Mouse (Mus musculus): ENCODE results near the gene Gm17545. TPM values are rescaled to one million over a fixed set of nuclear protein-coding genes. Genes with fewer than 3 reads are reported as not detected.

The Gm17545 gene
- polyA plus RNA-seq, 1 experiment from 2014 or later, result not detected

DNA sequence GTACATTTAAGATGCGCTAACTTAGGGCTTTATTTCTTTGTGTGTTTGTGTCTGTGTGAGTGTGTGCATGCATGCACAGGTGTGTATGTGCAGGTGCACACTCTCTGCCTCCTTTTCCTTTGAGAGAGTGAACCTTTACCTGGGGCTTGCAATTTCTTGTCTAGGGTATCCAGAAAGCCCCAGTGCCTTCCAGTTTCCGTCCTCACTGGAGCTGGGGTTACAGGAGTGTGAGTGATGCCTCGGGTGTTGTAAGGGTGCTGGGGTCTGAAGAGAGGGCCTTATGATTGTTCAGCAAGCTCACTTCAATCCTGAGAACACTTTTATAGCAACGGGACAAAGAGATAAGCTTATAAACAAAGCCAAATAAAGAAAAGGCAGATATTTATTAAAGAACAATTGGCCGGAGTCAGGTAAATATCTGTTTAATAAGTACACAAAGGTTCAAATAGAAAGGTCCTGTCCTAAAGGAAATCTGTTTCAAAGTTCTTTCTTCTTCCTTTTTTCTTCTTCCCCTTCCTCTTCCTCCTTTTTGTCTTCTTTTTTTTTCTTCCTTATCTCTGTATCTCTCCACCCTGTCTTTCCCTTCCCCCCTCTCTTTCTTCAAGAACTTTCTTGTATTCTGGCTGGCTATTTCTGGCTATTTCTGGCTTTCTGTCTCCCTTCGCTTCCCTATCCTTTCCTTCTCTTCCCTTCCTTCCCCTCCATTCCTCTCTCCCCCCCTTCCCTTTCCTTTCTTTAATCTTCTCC is 43.1 kb downstream of the Gm17545 start:
- no peaks in the 10 kb centered on the region for H3K4me1 ChIP-seq (replicated peaks; ENCODE audit: control insufficient read depth, insufficient read depth, low read length)
- no peak overlapping the region for H3K9ac ChIP-seq (replicated peaks; ENCODE audit: low read depth, low read length)
- H3K9me3 ChIP-seq (ENCODE audit: control insufficient read depth, low read length), result no peaks in the 10 kb centered on the region
- ATAC-seq, result no peak
- H3K27ac ChIP-seq (ENCODE audit: low read length), result no peak overlapping the region
- H3K4me2 ChIP-seq (ENCODE audit: low read length), result no peak overlapping the region
- no peaks in the 10 kb centered on the region for H3K36me3 ChIP-seq (ENCODE audit: control insufficient read depth, insufficient read depth)
- 85% methylated on average over 6 of the region's 6 CpGs for WGBS
- H3K4me3 ChIP-seq (replicated peaks; ENCODE audit: low read length), result no peak overlapping the region
- H3K27me3 ChIP-seq (replicated peaks; ENCODE audit: control insufficient read depth, insufficient read depth, low read length), result no peaks in the 10 kb centered on the region

DNA sequence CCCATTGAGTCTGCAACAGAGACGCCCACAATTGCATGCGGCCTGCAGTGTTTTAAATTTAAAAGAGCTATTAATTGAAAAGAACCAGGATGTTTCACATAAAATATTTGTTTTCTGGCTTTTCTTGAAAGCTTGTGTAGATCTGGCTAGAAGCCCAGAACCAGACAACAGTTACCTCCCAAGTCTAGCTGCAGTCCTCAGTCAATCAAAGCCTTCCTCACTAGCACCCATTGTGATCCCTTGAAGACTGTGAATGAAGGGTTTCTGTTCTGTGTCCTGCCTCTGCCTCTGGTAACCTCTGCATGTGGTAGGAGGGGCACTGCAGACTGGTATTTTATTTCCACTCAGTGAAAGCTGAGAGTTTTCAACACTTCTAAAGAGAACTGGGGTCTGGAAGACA is 48.9 kb downstream of the Gm17545 start:
- Histone ChIP-seq H3K27me3 (replicated peaks; ENCODE audit: control insufficient read depth, insufficient read depth, low read length) (no peaks in the 10 kb centered on the region), H3K27ac (ENCODE audit: low read length) (no peak overlapping the region), H3K4me1 (replicated peaks; ENCODE audit: control insufficient read depth, insufficient read depth, low read length) (peaks cover 4% of the 10 kb centered on the region), H3K4me3 (replicated peaks; ENCODE audit: low read length) (no peak overlapping the region), H3K9me3 (ENCODE audit: control insufficient read depth, low read length) (no peaks in the 10 kb centered on the region), H3K4me2 (ENCODE audit: low read length) (no peak overlapping the region), H3K36me3 (ENCODE audit: control insufficient read depth, insufficient read depth) (no peaks in the 10 kb centered on the region), H3K9ac (replicated peaks; ENCODE audit: low read depth, low read length) (no peak overlapping the region)
- no peak for ATAC-seq
- 20% methylated on average over 2 of the region's 2 CpGs for WGBS

DNA sequence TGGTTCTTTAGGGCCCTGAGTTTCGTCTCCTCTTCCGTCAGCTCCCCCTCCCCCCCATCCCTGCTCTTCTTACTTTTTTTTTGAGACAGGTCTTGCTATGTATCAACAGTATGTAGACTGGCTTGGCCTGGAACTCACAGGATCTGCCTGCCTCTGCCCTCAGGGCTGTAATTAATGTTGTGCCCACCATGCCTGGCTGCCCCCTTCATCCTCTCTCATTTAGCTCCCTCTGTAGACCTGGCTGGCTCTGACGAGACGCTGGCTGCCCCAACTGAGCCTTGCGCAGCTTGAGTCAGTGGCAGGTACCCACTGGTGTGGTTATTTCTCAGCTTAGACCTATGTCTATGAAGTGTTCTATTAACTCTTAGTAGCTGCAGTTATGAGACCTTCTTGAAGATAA is 49.5 kb downstream of the Gm17545 start:
- WGBS, result 74% methylated on average over 5 of the region's 5 CpGs
- Histone ChIP-seq H3K9ac (replicated peaks; ENCODE audit: low read depth, low read length) (no peak overlapping the region), H3K9me3 (ENCODE audit: control insufficient read depth, low read length) (no peaks in the 10 kb centered on the region), H3K27ac (ENCODE audit: low read length) (no peak overlapping the region), H3K36me3 (ENCODE audit: control insufficient read depth, insufficient read depth) (no peaks in the 10 kb centered on the region), H3K4me1 (replicated peaks; ENCODE audit: control insufficient read depth, insufficient read depth, low read length) (peaks cover 4% of the 10 kb centered on the region), H3K4me3 (replicated peaks; ENCODE audit: low read length) (no peak overlapping the region), H3K27me3 (replicated peaks; ENCODE audit: control insufficient read depth, insufficient read depth, low read length) (no peaks in the 10 kb centered on the region), H3K4me2 (ENCODE audit: low read length) (no peak overlapping the region)
- ATAC-seq, result no peak

DNA sequence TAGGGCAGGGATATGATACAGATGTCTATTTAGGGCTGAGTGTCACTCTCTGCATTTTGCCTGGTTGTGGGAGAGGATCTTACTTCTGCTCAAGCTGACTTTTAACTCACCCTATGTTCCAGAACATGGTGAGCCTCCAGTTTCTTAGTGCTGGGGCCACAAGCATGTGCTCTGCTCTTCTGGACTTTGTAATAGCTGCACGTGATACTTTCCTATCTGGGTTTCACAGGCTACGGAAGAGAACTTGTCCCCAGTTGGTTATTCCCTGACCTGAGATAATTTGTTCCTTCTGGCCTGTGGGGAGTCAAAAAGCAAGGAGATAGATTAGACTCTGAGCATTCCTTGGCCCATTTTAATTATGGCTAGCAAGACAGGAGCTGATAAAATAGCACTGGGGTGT is 51.5 kb downstream of the Gm17545 start:
- Histone ChIP-seq H3K4me3 (replicated peaks; ENCODE audit: low read length) (no peak overlapping the region), H3K4me2 (ENCODE audit: low read length) (no peak overlapping the region), H3K9ac (replicated peaks; ENCODE audit: low read depth, low read length) (no peak overlapping the region), H3K27me3 (replicated peaks; ENCODE audit: control insufficient read depth, insufficient read depth, low read length) (no peaks in the 10 kb centered on the region), H3K4me1 (replicated peaks; ENCODE audit: control insufficient read depth, insufficient read depth, low read length) (peaks cover 4% of the 10 kb centered on the region), H3K9me3 (ENCODE audit: control insufficient read depth, low read length) (no peaks in the 10 kb centered on the region), H3K36me3 (ENCODE audit: control insufficient read depth, insufficient read depth) (no peaks in the 10 kb centered on the region), H3K27ac (ENCODE audit: low read length) (no peak overlapping the region)
- no peak for ATAC-seq
- WGBS, result 92% methylated on average over 2 of the region's 2 CpGs

Other genes starting within 250 kb of the Gm17545 start
- gene Zfp809, start 228.6 kb upstream of the Gm17545 start, polyA plus RNA-seq (2015; fragmentation: Nextera tagmentation; extraction: Ambion mirVana), result 10.1 and 10.9 TPM in 2 replicates
- 12.6 and 12.9 TPM in 2 replicates for gene Zfp599, start 194.4 kb upstream of the Gm17545 start, polyA plus RNA-seq (2015; fragmentation: Nextera tagmentation; extraction: Ambion mirVana)
- 35.0 and 36.1 TPM in 2 replicates for gene Zfp810, start 146.6 kb upstream of the Gm17545 start, polyA plus RNA-seq (2015; fragmentation: Nextera tagmentation; extraction: Ambion mirVana)
- gene Anln, start 65.1 kb upstream of the Gm17545 start, polyA plus RNA-seq (2015; fragmentation: Nextera tagmentation; extraction: Ambion mirVana), result 10.6 and 14.3 TPM in 2 replicates
- gene 9530077C05Rik, start 42.8 kb upstream of the Gm17545 start, polyA plus RNA-seq (2015; fragmentation: Nextera tagmentation; extraction: Ambion mirVana), result 11.3 and 12.5 TPM in 2 replicates
- gene Rp9, start 15.5 kb downstream of the Gm17545 start, polyA plus RNA-seq (2015; fragmentation: Nextera tagmentation; extraction: Ambion mirVana), result 63.1 and 66.0 TPM in 2 replicates
- 17.8 and 20.2 TPM in 2 replicates for gene Bbs9, start 21.4 kb downstream of the Gm17545 start, polyA plus RNA-seq (2015; fragmentation: Nextera tagmentation; extraction: Ambion mirVana)

All from forebrain, embryonic 16.5 days (tissue).